Mouse (Mus musculus) ES-Bruce4 (cell line): ENCODE results near the gene Podn.

Experiments
- CTCF ChIP-seq: IDR thresholded peaks from one replicate; pipeline ENCODE4 v1.8.1; 2011; ENCODE audit warnings: low read depth, low read length
- EP300 ChIP-seq: IDR thresholded peaks from 2 replicates; pipeline ENCODE4 v1.6.1; 2011; ENCODE audit warnings: low read depth, low read length; ENCODE audit not compliant: insufficient read depth

DNA sequence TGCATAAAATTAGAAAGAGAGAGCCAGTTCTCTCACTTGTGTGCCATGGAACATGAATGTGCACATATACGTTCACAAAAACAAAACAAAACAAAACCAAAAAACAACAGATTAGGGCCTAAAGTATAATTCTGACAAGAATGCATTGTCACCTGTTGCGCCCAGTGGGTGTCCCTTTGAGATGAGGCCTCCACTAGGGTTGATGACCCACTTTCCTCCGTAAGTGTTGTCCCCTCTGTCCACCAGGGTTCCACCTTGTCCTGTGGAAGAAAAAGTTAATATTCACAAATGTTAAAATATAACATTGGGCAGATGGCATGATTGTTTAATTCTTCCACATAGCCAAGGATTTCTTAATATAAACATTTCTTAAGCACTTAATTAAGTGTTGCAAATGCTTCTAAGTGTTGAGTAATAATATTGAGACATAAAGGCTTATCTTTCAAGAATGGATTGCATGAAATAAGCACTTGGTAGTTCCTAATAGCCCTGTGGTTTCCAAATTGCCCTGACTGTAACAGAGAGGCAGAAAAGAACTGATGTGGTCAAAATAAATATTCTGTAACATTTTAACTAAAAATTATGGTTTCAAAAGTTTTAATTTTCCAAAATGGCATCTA, 21.9 kb downstream of the Podn start:
- TF ChIP-seq CTCF (no peak), EP300 (no peak)
